Mouse (Mus musculus) hindbrain, embryonic 16.5 days (tissue): ENCODE measurements around the gene Sorbs1. TPM values are rescaled to one million over a fixed set of nuclear protein-coding genes. Genes with fewer than 3 reads are reported as not detected.

Experiments
- ATAC-seq: fragments of 200-750 bp; cut with Nextera tagmentation; 2 replicates; pipeline ENCODE4 v1.8.0; 2017; ENCODE audit warnings: moderate TSS enrichment, moderate library complexity
- H3K27ac ChIP-seq: fragments of 300-500 bp; sonication (generic); 2 replicates; pipeline ENCODE4 v1.5.1; 2014; ENCODE audit warnings: low read depth, mild to moderate bottlenecking, control low read depth, low read length, moderate library complexity
- H3K27me3 ChIP-seq: fragments of 300-500 bp; sonication (generic); replicated peaks from 2 replicates; pipeline ENCODE4 v1.6.1; 2014; ENCODE audit warnings: low read length; ENCODE audit not compliant: control insufficient read depth, insufficient read depth
- H3K36me3 ChIP-seq: fragments of 300-500 bp; sonication (generic); 2 replicates; pipeline ENCODE4 v1.6.1; 2014; ENCODE audit warnings: mild to moderate bottlenecking, low read length, moderate library complexity, mixed read lengths; ENCODE audit not compliant: control insufficient read depth, insufficient read depth
- H3K4me1 ChIP-seq: fragments of 300-500 bp; sonication (generic); 2 replicates; pipeline ENCODE4 v1.6.1; 2014; ENCODE audit warnings: low read depth, low read length; ENCODE audit not compliant: control insufficient read depth, insufficient read depth
- H3K4me2 ChIP-seq: fragments of 300-500 bp; sonication (generic); 2 replicates; pipeline ENCODE4 v1.6.1; 2014; ENCODE audit warnings: mild to moderate bottlenecking, low read length, control low read depth, moderate library complexity
- H3K4me3 ChIP-seq: fragments of 300-500 bp; sonication (generic); 2 replicates; pipeline ENCODE4 v1.5.1; 2014; ENCODE audit warnings: mild to moderate bottlenecking, low read length, control low read depth, moderate library complexity
- H3K9ac ChIP-seq: fragments of 300-500 bp; sonication (generic); 2 replicates; pipeline ENCODE4 v1.6.1; 2014; ENCODE audit warnings: low read depth, mild to moderate bottlenecking, control low read depth, low read length, moderate library complexity
- H3K9me3 ChIP-seq: fragments of 300-500 bp; sonication (generic); 2 replicates; pipeline ENCODE4 v1.6.1; 2014; ENCODE audit warnings: mild to moderate bottlenecking, low read length, moderate library complexity; ENCODE audit not compliant: control insufficient read depth
- WGBS: fragments of 180-500 bp; shearing (Covaris S2); extraction: QIAGEN DNeasy Blood & Tissue Kit; methylation state at CpG from one replicate; pipeline ENCODE4 v1.1.7; 2014; 5-methylcytosine and 5-hydroxymethylcytosine counted together
- polyA plus RNA-seq: library from polyadenylated mRNA; unstranded; fragments of >200 nt; fragmentation: Nextera tagmentation; extraction: Ambion mirVana; gene quantifications from 2 replicates; pipeline ENCODE4 v1.2.1, GENCODE M21; 2015

Gene Sorbs1
- polyA plus RNA-seq, 1 experiment from 2014 or later: 83.6 TPM

DNA sequence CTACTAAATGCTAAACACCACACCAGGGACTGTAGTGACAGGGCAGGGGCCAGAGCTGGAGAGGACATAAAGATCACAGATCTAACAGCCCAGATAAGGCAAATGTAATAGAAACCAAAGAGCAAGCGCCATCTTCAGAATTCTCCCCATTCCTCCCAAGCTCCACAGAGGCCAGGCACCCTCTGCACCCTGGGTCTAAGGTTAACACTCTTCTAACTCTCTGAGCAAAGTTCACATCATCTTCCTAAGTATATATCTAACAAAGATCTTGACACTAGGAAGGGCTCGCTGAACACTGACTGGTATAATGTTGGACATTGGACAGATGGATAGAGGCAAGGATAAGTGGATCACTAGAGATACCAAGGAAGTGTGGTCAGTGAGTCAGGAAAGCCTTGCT, 22.1 kb downstream of the Sorbs1 start:
- Histone ChIP-seq H3K9ac (no peak overlapping the region), H3K27me3 (no peaks in the 10 kb centered on the region), H3K9me3 (no peaks in the 10 kb centered on the region), H3K4me1 (peaks cover 37% of the 10 kb centered on the region), H3K4me2 (no peak overlapping the region), H3K27ac (no peak overlapping the region), H3K36me3 (no peaks in the 10 kb centered on the region), H3K4me3 (no peak overlapping the region)
- ATAC-seq: no peak
- WGBS: 91% methylated on average over 2 of the region's 2 CpGs

DNA sequence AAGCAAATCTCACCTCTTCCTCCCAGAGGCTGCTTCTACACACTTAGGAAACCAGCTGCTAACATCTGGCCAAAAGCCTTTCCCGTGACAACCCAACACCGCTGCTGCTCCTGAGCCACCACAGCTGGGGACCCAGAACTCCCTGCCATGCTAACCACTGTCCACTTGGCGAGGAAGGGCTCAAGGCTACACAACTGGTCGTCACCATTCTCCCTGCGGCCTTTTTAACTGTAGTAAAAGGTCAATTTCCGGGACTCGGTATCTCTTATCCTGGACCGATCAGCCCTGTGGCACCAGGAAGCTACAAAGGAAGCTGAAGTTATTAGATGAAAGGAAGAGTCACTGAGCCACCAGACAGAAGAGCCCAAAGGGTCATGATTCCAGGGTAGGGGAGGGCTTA, 22.8 kb downstream of the Sorbs1 start:
- H3K27ac ChIP-seq: no peak overlapping the region; the same call in 1 of the 2 replicates
- ATAC-seq: no peak
- no peaks in the 10 kb centered on the region for H3K36me3 ChIP-seq
- no peaks in the 10 kb centered on the region for H3K9me3 ChIP-seq
- WGBS: 72% methylated on average over 8 of the region's 8 CpGs
- no peak overlapping the region for H3K4me3 ChIP-seq
- no peak overlapping the region for H3K4me2 ChIP-seq
- no peaks in the 10 kb centered on the region for H3K27me3 ChIP-seq
- no peak overlapping the region for H3K9ac ChIP-seq
- H3K4me1 ChIP-seq: peaks cover 37% of the 10 kb centered on the region

DNA sequence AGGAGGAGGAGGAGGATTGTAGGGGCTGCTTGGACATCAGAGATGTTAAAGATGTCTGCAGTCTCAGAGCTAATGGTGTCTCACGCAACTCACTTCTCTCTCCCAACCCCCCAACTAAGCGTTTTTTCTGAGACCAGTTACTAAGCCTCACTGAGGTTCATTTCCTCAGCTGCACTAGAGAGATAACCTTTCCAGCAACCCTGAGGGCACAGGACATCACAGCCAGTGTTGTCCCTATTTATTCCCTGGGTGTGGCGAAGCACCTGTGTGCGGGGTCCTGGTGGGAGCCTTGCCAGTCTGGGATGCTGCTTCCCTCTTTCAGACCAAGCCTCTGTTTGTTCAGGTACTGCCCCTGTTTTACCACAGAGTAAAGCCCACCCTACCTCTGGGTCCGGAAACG, 23.9 kb downstream of the Sorbs1 start:
- H3K27ac ChIP-seq: no peak overlapping the region
- peaks cover 37% of the 10 kb centered on the region for H3K4me1 ChIP-seq
- no peak overlapping the region for H3K4me2 ChIP-seq
- no peak for ATAC-seq
- no peak overlapping the region for H3K9ac ChIP-seq
- H3K9me3 ChIP-seq: no peaks in the 10 kb centered on the region
- peaks cover 2% of the 10 kb centered on the region; the same call in 1 of the 2 replicates for H3K36me3 ChIP-seq
- 76% methylated on average over 6 of the region's 6 CpGs for WGBS
- H3K4me3 ChIP-seq: no peak overlapping the region
- no peaks in the 10 kb centered on the region for H3K27me3 ChIP-seq

DNA sequence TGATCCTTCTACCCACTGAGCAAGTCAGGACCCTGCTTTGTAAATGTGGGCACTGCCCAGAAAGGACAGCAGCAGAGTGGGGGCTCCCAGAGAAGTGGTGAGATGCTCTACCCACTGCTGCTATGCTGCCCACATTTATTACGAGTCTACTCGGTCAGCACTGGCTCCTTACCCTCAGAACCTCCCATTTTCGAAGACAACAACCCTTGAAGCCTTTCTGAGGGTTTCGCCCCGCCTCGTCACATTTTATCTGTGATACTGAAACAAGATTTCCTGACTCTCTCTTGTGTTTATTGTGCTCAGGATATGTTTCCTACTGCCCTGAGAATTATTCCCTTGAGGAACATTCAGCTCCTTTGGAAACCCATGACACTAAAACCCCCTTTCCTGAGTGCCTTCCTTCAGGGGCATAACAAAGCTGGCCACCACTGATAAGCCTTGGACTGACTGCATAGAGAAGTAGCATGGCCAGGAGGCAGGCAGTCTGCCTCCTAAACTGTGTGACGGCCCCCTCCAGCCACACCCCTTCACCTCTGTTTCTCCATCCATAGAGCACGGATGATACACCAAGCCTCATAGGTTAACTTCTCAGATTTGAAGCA, 24.6 kb downstream of the Sorbs1 start:
- peaks cover 37% of the 10 kb centered on the region for H3K4me1 ChIP-seq
- peaks cover 2% of the 10 kb centered on the region; the same call in 1 of the 2 replicates for H3K36me3 ChIP-seq
- no peak overlapping the region for H3K4me2 ChIP-seq
- no peaks in the 10 kb centered on the region for H3K27me3 ChIP-seq
- 62% methylated on average over 8 of the region's 8 CpGs for WGBS
- H3K27ac ChIP-seq: peak overlapping the region; percentile 31; the same call in 1 of the 2 replicates
- H3K9me3 ChIP-seq: no peaks in the 10 kb centered on the region
- H3K4me3 ChIP-seq: no peak overlapping the region
- H3K9ac ChIP-seq: no peak overlapping the region
- no peak for ATAC-seq

DNA sequence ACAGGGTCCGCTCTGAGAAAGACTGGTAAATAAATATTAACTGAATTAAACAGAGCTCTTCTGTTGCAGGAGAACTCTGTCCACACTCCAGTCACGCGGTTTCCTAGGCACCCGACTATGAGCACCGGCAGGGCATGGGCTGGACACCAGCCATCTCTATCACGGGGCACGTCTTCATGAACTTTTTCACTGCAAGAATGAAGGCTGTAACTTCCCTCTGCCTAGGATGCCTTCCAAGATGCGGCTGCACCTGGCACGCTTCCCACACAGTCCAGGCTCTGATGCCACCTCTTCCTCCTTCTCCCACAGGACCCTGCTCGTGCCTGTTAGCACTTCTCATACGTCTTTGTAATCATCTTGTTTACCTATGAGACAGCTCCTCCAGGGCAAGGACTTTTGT, 26.0 kb downstream of the Sorbs1 start:
- no peaks in the 10 kb centered on the region for H3K27me3 ChIP-seq
- no peak overlapping the region for H3K27ac ChIP-seq
- H3K4me2 ChIP-seq: peak overlapping the region; percentile 6; the same call in 1 of the 2 replicates
- H3K4me1 ChIP-seq: peaks cover 35% of the 10 kb centered on the region
- 37% methylated on average over 11 of the region's 11 CpGs for WGBS
- peak; percentile 54 for ATAC-seq
- H3K4me3 ChIP-seq: no peak overlapping the region
- no peak overlapping the region for H3K9ac ChIP-seq
- H3K36me3 ChIP-seq: peaks cover 2% of the 10 kb centered on the region; the same call in 1 of the 2 replicates
- H3K9me3 ChIP-seq: no peaks in the 10 kb centered on the region

DNA sequence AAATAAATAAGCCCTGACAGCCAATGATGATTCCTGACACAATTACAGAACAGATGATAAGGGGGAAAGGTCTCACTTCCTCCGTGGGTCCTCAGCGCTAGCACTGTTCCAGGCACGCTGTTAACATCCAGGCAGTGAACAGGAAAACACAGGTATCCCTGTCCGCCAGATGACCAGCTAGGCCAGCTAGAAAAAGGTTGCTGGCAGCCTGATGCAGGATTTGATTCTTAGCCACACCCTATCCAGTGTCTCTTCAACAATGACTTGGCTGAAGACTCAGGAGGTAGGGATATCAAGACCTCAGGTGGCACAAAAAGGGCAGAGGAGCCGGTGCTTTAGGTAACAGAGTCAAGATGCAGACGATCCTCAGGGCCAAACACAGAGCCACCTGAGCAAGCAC, 32.5 kb downstream of the Sorbs1 start:
- no peaks in the 10 kb centered on the region for H3K27me3 ChIP-seq
- ATAC-seq: no peak
- H3K4me1 ChIP-seq: peaks cover 12% of the 10 kb centered on the region
- no peak overlapping the region for H3K4me2 ChIP-seq
- H3K4me3 ChIP-seq: no peak overlapping the region
- no peak overlapping the region for H3K27ac ChIP-seq
- no peak overlapping the region for H3K9ac ChIP-seq
- no peaks in the 10 kb centered on the region for H3K9me3 ChIP-seq
- 85% methylated on average over 6 of the region's 6 CpGs for WGBS
- H3K36me3 ChIP-seq: peaks cover 2% of the 10 kb centered on the region; the same call in 1 of the 2 replicates

DNA sequence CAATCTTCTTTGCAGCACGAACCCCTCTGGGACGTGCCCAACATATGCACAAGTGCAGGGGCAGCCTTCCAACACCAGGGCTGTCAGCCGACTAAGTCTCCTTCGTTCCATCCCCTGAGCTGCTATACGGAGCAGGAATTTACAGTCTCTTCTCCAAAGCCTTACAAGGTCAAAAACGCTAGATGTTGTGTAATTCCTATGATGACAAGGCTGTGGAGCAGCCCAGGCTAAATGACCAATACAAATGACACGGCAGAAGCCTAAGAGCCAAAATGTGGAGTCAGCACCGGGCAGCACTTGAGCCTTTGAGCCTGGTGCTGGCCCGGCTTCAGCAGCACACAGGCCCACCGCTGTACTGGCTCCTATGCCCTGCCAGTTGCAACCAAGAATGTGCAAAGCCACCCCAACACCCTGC, 35.4 kb downstream of the Sorbs1 start:
- Histone ChIP-seq H3K36me3 (no peaks in the 10 kb centered on the region), H3K27me3 (no peaks in the 10 kb centered on the region), H3K4me2 (no peak overlapping the region), H3K9ac (no peak overlapping the region), H3K4me3 (no peak overlapping the region), H3K9me3 (no peaks in the 10 kb centered on the region), H3K4me1 (peaks cover 12% of the 10 kb centered on the region), H3K27ac (peak overlapping the region; percentile 46)
- WGBS: 57% methylated on average over 10 of the region's 10 CpGs
- peak; percentile 79 for ATAC-seq

DNA sequence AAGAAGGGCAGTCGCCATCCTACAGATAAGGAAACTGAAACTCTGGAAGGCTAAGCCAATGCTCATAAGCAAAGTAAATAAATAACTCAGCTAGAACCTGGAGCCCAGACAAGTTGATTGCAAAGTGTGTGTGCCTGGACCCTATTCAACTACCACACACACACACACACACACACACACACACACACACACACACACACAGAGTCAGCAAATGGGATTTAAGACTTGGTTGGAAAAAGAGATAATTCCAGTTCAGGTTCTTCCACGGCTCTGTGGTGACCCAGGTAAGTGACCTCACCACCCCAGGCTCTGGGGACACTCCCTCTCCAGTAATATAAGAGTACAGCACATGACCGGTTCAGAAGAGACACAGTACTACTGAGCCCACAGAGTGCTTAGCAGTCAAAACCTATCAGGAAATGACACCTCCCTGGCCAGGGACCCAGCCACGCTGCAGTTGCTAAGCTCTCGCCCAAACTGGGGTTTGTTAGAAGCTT, 36.1 kb downstream of the Sorbs1 start:
- Histone ChIP-seq H3K27ac (peak overlapping the region; percentile 46), H3K4me1 (peaks cover 12% of the 10 kb centered on the region), H3K4me2 (no peak overlapping the region), H3K4me3 (no peak overlapping the region), H3K27me3 (no peaks in the 10 kb centered on the region), H3K36me3 (no peaks in the 10 kb centered on the region), H3K9ac (no peak overlapping the region), H3K9me3 (no peaks in the 10 kb centered on the region)
- 55% methylated on average over 5 of the region's 5 CpGs for WGBS
- peak; percentile 41; the same call in 1 of the 2 replicates for ATAC-seq

DNA sequence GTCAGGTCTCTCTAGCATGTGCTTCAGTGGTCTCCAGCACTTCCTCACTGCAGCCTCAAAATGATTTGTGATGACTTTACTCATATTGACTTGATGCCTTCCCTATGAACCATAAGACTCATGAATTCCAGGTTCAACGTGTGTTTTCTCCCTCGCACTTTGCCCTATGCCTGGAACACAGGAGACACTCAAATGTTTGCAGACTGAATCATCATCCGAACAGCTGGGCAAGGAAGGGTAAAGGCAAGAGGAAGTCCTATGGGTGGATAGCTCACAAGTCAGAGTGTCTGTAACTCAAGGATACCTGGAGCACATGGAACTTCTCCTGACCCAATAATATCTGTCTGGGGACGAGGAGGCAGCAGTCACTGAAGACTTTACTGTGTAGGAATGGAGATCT, 37.1 kb downstream of the Sorbs1 start:
- peaks cover 20% of the 10 kb centered on the region for H3K4me1 ChIP-seq
- H3K4me2 ChIP-seq: no peak overlapping the region
- H3K9me3 ChIP-seq: no peaks in the 10 kb centered on the region
- H3K9ac ChIP-seq: no peak overlapping the region
- no peaks in the 10 kb centered on the region for H3K36me3 ChIP-seq
- no peak overlapping the region for H3K4me3 ChIP-seq
- H3K27ac ChIP-seq: no peak overlapping the region
- WGBS: 95% methylated on average over 4 of the region's 4 CpGs
- ATAC-seq: no peak
- H3K27me3 ChIP-seq: no peaks in the 10 kb centered on the region
